Mouse (Mus musculus): ENCODE results near the gene Azi2.
A peak's percentile ranks its signal among the peaks of the same experiment; 100 is the strongest.

Gene Azi2

DNA sequence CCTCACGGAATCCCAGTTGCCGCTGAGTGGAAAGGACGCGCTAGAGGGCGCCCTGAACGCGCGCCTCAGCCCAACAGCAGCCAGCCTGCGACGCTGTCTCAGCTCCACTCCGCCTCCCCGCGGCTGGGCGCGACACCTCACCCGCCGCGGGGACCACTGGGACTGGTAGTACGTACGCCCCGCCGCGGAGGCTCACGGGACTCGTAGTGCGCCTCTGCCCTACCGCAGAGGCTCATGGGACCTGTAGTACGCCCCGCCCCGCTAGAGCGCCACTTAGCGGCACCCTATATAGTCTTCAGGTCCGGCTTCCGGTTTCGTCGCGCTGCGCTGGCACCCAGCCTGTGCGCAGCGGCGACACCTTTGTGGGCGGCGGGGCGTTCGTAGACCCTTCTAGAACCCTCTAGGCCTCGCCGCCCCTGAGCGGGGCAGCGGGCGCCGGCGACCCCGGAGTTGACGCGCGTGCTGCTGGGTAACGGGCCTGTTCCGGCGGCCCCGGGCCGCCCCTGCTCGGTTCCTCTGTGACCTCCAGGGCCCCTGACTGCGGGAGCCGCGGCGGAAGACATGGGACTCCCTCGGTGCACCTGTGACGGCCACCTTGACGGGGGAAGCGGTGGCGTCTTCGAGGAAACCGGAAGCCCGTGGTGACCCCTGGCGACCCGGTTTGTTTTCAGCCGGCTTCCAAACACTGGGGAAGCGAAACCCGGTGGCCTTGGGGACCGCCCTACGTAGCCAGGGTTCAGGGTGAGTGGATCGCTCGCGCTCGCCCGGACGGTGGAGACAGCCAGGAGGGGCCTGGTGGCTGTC, at the start of gene Azi2:
TSS of gene Azi2 (plus strand) at position 282 of the 804 bp plus-strand sequence.
- peak; percentile 93 to 95 for DNase-seq (ENCODE audit: low read depth in 1 of 2, low spot score in 2 of 2)

DNA sequence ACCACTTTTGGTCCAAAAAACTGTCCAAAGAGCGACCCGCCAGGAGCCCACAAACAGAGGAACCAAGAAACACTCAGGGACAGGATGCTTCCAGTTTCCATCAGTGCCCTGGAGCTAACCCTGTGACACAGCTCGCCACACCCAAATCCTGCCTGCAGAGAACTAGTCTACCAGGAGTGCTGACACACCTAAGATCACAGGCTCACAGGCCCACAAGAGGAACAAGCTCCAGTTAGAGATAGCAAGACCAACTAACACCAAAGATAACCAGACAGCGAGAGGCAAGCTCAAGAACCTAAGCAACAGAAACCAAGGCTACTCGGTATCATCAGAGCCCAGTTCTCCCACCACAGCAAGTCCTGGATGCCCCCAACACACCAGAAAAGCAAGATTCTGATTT, 43.7 kb upstream of the Azi2 start:
- DNase-seq (ENCODE audit: low read depth in 1 of 2, low spot score in 2 of 2): no peak

DNA sequence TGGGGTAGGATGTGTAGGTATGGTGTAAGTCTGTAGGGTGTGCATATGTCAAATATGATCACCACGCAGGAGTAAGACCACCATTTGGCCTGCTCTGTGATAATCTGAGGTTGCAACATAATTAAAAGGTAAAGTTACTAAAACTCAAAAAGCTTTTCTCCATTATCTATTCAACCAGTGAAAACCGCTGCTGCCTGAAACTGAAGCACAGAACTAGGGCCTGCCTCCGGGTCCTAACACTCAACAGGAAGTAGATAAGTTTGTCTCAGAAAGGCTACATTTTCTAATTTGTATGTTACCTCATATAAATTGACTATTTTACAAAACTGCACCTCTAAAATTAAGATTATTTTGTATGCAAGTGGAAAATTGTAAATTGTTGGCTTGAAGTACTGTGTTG, 38.8 kb upstream of the Azi2 start:
- DNase-seq (ENCODE audit: low read depth in 1 of 2, low spot score in 2 of 2): no peak

DNA sequence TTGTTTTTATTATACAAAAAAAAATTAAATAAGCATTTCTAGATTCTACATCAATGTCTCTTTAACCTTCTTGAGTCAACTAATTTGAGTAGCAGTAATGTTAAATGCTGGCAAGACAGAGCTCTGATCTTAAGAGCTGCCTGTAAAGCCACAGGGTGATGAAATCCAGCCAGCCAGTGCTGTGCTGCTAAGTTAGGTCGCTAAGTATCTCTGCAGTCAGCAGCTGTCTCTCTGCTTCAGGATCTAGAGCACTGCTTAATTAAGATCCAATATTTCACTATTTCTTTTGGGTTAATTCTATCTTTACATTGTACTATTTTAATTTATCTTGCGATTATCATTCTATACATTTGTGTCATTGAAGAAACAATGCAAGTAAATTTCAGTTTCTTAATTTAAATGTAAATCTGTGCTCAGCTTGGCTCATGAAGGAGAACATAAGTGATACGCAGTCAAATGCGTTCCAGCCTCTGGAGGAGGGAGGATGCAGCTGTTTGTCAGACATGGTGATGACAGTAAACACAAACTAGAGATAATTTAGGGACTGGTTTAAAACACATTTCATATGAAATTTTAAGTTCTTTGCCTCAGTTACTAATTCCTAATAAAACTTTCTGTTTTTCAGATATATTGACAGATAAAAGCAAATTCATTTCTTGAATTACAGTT, 36.9 kb upstream of the Azi2 start:
- no peak for DNase-seq (ENCODE audit: low read depth in 1 of 2, low spot score in 2 of 2)

DNA sequence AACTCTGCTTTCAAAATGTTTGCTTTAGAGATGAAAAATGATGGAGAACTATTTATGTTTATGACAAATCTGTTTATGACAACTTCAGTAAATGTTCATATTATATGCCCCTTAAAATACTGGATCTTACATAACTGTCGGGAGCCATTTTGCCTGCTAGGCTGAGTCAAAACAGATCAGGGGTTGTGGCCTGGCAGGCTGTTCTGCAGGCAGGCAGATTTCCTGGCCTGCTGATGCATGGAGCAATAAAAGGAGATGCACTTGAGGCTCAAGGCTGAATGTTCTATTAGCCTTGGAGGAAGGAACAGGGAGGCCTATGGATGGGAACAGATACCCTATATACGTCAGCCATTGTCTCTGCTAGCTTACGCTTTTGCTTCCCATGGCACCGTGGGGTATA, 36.4 kb upstream of the Azi2 start:
- DNase-seq (ENCODE audit: low read depth in 1 of 2, low spot score in 2 of 2): no peak

DNA sequence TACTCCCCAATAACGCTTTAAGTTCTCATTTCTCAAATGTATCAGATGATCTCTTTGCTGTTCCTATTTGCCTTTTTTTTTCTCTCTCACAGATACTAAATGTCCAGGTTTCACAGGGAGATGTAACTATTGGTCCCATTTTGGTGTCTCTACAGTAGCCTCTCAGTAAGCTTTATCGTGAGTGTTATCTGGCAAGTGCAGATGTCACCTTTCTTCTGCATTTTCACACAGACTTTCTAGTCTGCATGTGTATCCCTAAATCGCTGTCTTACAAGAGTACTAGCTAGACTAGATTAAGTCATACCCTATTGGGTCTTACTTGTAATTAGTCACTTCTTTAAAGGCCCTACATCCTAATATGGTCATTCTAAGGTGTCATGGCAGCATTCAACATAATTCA, 27.4 kb upstream of the Azi2 start:
- DNase-seq (ENCODE audit: low read depth in 1 of 2, low spot score in 2 of 2): no peak

DNA sequence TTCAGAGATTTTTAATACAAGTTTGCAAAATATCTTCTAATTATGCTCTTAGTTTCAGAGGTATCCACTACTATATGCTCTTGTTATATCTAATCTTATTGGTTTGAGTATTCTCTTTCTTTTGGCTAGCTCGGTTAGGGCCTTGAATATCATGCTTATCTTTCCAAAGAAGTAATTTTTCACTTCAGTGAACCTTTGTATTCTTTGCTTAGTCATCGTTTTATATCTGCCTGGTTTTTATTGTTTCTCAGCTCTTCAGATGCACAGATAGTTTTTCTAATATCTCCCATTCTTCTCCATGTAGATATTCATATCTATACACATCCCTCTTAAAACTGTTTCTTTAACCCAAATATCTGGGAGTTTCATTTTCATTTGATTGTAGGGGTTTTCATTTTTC, 15.3 kb upstream of the Azi2 start:
- DNase-seq (ENCODE audit: low read depth in 1 of 2, low spot score in 2 of 2): no peak

DNA sequence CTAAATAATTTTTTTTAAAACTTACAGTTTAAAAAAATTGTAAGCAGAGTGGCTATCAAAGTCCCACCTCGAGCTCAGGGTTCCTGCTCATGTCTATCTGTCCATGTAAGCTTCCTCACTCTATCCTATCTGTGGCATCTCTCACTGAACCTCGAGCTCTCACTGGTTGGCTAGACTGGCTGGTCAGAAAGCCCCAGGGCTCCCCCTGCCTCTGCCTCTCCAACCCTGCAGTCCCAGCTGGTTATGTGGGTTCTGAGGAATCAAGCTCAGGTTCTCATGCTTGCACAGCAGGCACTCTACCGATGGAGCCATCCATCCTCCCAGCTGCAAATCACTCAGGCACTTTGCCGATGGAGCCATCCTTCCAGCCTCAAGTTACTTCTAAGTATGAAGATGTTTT, 10.8 kb upstream of the Azi2 start:
- DNase-seq (ENCODE audit: low read depth in 1 of 2, low spot score in 2 of 2): no peak

DNA sequence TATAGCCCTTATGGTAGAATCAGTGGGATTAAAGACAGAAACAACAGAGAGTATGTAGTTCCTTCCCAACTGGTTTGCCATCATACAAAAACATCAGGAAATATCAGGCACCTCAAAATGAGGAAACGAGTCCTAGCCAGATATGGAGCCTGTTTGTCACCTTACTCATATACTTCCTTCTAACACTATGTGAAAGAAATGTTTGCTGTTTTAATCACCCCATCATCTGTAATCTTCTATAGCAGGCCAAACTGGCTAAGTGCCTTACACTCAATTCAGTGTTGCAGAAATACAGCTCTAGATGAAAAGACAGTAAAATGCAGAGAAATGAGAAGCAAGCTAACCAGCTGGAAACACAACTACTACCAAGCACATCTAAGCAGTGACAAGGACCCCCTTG, 10.0 kb upstream of the Azi2 start:
- no peak for DNase-seq (ENCODE audit: low read depth in 1 of 2, low spot score in 2 of 2)

DNA sequence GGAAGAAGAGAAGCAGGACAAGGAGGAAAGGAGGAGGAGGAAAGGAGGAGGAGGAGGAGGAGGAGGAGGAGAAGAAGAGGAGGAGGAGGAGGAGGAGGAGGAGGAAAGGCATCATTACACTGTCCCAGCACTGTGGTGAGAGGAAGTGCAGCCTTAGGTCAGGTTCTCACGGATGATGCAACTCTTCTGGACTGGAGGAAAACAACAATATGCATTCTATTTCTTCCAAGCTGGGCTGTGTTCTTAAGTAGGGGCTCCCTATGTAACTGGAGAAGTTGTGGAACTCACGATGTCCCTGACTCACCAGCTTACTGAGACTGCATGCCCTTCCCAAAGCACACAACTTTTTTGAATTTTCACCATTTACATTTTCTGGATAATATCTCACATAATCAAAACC, 8.6 kb upstream of the Azi2 start:
- DNase-seq (ENCODE audit: low read depth in 1 of 2, low spot score in 2 of 2): no peak

DNA sequence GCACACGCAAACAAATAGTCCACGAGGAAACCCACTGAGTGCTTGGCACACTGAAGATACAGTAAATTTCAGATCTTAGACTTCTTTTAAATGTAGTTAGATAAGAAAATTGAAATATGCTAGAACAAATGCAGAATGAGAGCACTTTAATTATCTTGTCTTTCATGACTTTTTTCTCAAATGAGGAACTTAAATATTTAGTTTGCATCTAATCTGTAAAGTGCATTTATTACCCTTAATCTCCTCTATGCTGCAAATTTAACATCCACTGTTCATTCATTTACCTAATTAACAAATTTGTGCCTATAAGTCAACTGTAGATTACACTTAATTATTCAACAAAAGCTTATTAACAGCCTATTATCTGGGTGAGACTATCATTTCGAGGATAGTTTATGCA, 5.3 kb upstream of the Azi2 start:
- DNase-seq (ENCODE audit: low read depth in 1 of 2, low spot score in 2 of 2): no peak

DNA sequence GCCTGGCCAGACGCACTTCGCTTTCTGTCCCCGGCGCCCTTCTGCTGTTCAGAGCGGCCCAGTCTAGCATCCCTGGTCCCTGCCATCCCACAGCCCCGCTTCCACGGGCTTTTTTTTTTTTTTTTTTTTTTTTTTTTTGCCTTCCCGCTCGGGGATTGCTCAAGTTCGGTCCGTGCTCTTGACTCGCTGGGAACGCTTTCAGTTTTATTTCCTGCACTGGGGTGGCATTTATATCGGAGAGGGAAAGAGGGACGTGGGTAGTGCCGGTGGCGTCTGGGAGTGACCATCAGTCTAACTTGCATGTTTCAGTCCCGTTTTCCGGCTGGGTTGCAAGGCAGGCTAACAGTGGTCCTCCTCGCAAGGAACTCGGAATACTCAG, 712 bp downstream of the Azi2 start:
- no peak for DNase-seq (ENCODE audit: low read depth in 1 of 2, low spot score in 2 of 2)

DNA sequence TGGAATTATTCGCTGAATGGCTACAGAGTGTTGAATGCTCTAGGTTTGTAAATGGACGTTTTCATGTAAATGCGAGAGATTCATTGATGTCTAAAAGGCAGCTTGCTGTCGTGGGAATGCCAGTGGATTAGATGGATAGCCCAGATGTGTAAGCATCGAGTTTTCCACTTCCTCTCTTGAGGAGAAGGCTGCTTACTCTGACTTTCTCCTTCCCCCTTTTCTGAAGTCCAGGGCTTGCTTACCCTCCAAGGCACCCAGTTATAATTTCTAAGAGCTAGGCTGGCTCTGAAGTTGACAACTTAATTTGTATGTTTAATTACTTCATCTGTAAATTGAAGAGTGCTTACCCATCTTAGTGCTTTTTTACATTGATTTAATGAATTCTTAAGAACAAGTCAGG, 1.3 kb downstream of the Azi2 start:
- DNase-seq (ENCODE audit: low read depth in 1 of 2, low spot score in 2 of 2): no peak

DNA sequence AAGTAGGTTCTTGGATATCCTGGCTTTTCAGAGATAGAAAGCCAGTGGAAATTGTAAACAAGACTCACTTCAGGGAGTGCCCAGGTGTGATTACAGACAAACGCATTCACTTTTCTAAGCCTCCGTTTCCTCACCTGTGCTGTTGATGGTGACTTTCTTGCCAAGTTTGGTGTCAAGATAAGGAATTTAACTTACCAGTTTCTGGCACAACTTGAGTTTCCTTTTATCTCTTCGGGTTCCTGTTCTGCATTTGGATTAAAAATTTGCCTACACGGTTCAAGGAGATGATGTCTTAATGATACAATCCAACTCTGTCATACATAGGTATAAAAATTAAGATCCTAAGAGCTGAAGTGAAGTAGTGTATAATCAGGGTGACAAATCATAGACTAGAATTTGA, 2.4 kb downstream of the Azi2 start:
- DNase-seq (ENCODE audit: low read depth in 1 of 2, low spot score in 2 of 2): no peak

DNA sequence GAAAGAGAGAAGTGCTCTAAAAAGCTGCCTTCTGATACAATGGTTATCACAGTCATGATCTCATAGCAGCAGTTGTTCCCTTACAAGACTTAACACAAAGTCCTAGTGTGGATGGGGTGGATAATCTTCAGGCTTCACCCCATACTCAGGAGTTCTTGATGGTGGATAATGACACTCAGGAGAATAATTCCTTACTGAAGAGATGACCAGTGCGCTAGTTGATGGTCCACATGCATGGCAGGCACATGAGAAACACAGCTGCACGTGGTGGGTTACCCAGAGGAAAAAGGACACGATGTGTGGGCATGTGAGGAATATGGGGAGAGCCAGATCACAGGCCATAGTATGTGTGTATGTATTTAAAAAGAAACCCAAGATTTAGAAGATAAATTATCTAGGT, 3.3 kb downstream of the Azi2 start:
- no peak for DNase-seq (ENCODE audit: low read depth in 1 of 2, low spot score in 2 of 2)

DNA sequence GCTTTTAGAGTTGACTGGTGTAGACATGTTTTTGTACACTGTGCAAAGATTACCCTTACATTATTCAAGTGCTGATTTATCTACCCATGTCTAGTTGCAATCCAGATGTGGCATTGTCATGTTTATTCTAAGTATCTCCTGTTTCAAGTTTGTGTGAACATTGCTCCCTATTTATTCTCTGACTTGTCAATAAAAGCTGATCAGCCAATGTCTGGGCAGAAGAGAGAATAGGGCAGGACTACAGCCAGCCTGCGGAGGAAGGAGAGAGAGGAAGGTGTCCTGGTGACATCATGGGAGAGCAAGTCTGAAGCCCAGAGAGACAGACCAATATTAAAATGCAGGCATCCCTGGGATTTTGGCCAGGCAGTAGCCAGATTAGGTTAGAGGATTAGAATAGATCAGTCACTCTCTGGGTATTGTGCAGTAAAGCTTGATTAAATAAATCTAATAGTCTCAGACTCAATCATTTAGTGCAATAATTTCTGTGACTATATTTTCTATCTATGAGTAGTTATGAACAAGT, 4.8 kb downstream of the Azi2 start:
- DNase-seq (ENCODE audit: low read depth in 1 of 2, low spot score in 2 of 2): no peak

DNA sequence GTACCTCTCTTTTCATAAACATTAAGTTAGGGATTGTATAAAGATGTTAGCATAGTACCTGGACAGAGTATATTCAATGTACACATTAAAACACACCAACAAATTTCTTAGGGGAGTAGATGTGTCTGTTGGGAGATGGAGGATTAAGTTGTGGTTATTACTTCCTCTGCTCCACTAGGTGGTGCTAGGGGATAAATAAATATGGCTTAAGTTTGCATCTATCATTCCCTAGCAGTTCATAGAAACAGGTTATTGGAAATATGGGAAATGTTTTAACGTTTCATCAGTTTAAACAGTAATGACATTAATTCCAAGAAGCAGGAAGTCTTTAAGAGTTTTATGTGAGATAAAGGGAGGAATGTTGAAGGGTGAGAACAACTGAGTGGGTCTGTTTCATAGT, 13.0 kb downstream of the Azi2 start:
- DNase-seq (ENCODE audit: low read depth in 1 of 2, low spot score in 2 of 2): no peak

DNA sequence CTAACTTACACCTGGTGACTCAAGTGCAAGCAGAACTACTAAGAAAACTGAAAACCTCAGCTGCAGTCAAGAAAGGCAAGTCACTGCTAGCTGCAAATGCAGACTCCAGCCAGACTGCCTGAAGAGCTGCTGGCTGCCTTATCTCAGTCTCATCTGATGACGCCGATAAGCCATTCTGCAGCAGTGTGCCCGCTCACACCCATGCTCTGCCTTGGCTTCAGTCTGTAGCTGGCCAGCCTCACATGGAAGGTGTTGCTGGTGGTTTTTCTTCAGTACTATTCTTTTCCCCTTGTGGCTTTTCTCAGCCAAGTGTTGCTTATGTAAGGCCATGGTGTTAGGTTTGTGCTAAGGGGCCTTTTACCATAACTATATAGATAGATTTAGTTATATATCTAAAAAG, 18.8 kb downstream of the Azi2 start:
- DNase-seq (ENCODE audit: low read depth in 1 of 2, low spot score in 2 of 2): no peak

DNA sequence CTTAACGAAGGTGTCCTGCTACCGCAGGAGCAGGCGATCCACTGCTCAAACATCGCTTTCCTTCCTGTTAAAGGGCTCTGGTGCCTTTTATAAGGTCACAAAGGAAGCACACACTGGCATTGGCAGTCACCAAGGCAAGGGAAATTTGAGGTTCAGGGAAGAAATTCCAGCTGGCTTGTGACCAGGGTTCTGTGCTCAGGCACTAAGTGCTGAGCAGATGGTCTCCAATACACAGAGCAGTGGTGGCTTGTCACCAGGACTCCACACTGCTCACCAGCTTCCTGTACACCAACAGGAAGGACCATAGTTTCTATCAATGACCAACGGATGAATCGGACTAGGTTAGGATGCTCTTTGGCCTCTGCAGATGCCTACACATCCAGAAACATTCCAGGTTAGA, 30.1 kb downstream of the Azi2 start:
- DNase-seq (ENCODE audit: low read depth in 1 of 2, low spot score in 2 of 2): no peak

DNA sequence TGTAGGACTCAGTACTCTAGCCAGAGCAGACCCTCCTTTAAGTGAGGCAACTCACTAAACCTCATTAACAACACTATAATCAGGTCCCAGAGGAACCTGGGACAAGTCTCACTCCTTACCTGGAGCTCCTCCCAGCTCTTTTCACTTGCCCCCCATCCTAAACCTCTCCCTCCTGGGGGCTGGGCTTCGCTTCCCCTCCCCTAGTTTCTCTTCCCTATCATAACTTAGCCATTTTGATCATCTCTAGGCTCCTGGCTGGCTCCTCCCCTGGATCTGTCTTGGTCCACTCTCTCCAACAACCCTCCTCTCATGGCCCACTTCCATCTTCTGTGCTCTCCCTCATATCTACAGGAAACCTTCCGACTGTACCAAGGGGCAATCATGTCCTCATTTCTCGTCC, 31.0 kb downstream of the Azi2 start:
- DNase-seq (ENCODE audit: low read depth in 1 of 2, low spot score in 2 of 2): no peak

DNA sequence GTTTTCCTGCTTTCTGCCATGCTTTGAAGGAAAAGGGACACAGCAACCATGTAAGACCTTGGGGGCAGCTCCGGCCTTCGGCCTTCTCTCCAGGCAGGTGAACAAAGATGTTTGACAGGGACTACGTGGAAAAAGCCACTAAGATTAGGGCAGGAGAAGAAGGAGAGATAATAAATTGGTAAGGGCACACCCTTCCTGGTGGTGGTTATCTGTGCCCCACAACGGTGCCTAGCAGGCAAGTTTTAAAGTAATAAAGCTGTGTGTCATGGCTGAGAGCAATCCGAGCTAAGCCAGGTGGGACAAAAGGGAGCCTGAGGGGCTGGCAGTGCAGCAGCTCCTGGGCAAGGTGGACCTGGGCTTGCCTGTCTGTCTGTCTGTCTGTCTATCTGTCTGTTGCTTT, 31.8 kb downstream of the Azi2 start:
- DNase-seq (ENCODE audit: low read depth in 1 of 2, low spot score in 2 of 2): no peak

DNA sequence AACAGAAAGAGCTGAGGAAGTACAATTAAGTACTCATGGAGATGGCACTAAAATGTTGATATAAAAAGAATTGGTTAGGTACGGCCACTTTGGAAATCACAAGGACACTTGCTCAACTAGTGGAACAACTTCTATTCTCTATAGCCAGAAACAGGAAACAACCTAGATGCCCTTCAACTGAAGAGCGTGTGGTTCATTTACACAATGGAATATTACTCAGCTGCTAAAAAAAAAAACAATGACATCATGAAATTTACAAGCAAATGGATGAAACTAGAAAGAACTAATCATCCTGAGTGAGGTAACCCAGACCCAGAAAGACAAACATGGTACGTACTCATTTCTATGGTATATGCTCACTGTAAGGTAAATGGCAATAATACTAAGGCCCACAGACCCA, 33.1 kb downstream of the Azi2 start:
- DNase-seq (ENCODE audit: low read depth in 1 of 2, low spot score in 2 of 2): no peak

Measured in monocyte, adult 2 months (primary cell).